Mouse (Mus musculus): ENCODE results near the gene Scfd2.

DNA sequence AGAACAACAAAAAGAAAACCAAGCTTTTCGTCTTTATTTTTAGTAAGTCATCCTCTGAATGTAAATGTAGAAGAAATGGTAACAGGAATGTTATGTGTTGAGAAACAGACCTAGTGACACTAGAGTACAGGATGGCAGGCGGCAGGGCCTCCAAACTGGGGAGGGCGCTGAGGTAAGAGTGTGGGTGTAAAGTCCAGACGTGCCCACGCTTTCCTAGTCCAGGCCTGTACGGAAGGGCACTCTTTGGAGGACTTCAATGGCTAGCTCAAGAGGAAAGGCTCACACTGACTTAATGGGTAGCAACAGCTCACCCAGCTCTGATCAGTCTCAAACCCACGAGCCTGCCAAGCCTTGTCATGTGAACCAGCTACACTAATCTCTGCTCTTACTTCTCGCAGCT is 93.2 kb downstream of the Scfd2 start:
- TF ChIP-seq CTCF (IDR thresholded peaks at IDR 0.05; ENCODE audit: control insufficient read depth, insufficient read depth, insufficient replicate concordance, low read depth, low read length) (no peak), POLR2A (IDR thresholded peaks at IDR 0.05; ENCODE audit: control insufficient read depth, low read depth, low read length) (no peak)

All from testis, adult 2 months (tissue).